Mouse (Mus musculus): ENCODE measurements around the gene Usp26.

Gene Usp26

GRCm38 (mm10) chrX:51801133-51801532 is at the start of gene Usp26:
Usp26 (minus strand) TSS chrX:51801233.
- no peak for DNase-seq (ENCODE audit: low read depth, low spot score)

- no peak for DNase-seq (ENCODE audit: low read depth, low spot score)
Measured at GRCm38 (mm10) chrX:51814466-51815247, 13.6 kb upstream of the Usp26 start.

- peak; percentile 3 for DNase-seq (ENCODE audit: low read depth, low spot score)
Measured at GRCm38 (mm10) chrX:51767457-51767856, 33.6 kb downstream of the Usp26 start.

- peak; percentile 13 for DNase-seq (ENCODE audit: low read depth, low spot score)
Measured at GRCm38 (mm10) chrX:51736450-51736849, 64.6 kb downstream of the Usp26 start.

GRCm38 (mm10) chrX:51714086-51714745 is 86.8 kb downstream of the Usp26 start:
- no peak for DNase-seq (ENCODE audit: low read depth, low spot score)

GRCm38 (mm10) chrX:51712996-51713395 is 88.0 kb downstream of the Usp26 start:
- no peak for DNase-seq (ENCODE audit: low read depth, low spot score)

Data from R1 (cell line).